Mouse (Mus musculus) cerebellum, adult 11 months (tissue): Measurements from ENCODE around the gene Hist1h2bn.
"Not testable (repeated sequence)": the region's sequence is repeated elsewhere in the genome, so short reads cannot be mapped to it uniquely, and the experiment has no call there.

ENCODE experiments used
- DNase-seq: peaks from one replicate; pipeline ENCODE4 v3.0.0; 2022

The Hist1h2bn gene

DNA sequence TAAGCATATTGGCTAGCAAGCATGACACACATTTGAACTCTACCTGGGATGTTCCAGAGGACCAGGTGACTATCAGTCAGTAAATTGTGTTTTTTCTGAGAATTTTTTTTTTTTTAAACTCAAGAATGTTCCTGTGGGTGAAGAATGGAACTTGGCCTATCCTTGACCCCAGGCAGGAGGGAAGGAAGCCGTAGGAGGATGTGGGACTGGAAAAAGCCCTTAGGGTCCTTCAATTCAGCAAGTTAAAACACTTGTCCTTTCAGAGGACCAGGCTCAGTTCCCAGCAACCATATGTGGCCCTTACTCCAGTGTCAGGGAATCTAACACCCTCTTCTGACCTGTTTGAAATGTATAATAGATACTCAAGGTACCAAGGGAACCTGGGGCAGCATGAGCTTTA, 24.4 kb upstream of the Hist1h2bn start:
- DNase-seq: no peak

DNA sequence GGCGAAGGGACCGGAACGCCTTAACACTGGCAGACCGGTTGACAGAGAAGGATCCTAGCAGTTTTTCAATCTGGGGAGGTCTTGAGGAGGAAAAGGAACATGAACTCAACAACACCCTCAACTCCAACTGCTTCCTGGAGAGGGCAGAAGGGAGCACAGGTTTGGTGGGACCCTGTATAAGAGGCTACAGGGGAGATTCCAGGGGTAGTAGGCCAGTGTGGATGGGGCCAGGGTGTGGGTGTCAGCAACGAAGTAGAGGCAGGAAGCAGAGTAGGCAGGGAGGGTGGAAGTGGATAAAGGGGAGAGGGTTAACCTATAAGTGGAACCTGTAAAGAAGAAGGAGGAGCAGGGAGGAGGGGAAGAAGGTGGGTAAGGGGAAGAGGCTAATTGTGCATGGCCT, 20.5 kb upstream of the Hist1h2bn start:
- DNase-seq: no peak

DNA sequence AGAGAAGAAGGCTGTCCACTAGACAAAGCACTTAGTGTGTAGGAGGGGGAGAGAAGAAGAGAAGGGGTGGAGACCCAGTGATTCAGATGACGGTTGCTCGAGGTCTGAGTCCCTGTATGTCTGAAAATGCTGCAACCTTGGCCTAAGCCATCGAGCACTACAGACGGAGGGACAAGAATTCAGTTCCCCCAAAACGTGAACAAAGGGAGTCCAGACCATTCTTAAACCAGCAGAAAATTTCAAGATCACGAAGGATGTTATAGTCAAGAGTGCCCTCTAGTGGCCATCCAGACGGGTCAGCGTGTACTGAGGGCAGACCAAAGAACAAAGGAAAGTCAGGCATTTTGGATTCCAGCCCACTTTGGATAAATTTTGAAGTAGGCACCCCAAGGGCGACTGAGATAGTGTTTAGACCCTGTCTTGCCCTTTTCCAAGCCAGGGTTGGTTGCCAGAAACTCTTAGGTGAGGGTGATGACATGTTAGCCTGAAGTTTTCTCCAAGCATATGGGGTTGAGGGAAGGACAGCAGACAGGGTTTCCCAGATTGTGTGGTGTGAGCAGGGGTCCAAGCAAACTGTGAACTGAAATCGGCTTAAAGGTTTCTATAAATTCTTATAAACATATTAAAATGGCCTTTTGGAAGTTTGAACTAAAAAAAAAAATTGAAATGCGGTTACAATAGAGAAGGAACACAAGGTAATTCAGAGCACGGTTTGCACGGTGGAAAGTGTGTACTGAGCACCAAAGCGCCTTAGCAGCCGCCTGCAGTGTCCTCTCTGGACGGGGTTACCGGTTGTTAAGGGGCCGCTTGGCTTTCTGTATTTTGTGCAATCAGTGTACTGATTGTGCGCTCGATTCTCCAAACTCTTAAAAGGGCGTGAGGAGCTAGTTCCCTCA, 19.7 kb upstream of the Hist1h2bn start:
- peak; percentile 69 for DNase-seq

DNA sequence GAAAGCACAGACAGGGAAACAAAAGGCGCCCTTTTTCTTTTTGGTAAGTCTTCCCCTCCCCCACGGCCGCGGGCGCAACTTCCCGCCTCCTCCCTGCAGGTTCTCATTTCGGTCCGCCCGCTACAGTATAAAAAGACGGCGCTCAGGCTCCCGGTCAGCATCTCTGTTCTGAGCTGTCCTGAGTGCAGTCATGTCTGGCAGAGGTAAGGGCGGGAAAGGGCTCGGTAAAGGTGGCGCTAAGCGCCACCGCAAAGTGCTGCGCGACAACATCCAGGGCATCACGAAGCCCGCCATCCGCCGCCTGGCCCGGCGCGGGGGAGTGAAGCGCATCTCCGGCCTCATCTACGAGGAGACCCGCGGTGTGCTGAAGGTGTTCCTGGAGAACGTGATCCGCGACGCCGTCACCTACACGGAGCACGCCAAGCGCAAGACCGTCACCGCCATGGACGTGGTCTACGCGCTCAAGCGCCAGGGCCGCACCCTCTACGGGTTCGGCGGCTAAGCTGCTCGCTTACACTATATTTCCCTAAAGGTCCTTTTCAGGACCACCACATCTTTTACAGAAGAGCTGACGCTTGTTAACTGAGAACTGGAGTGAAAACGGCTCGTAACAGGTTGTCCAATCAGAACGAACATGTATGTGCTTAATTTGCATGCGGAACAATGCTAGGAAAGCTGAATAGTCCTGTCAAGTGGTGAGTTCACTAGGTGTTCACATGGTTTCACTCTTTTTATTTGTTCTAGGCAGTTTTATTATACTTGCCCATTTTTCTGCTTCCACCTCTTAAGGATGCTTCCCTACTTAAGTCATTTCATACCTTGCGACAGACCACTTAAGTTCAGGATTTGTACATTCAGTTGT, 18.8 kb upstream of the Hist1h2bn start, which contains the start of gene Hist1h4j:
Hist1h4j (plus strand) TSS at position 159 of the 862 bp plus-strand sequence.
- DNase-seq: peak; percentile 80

DNA sequence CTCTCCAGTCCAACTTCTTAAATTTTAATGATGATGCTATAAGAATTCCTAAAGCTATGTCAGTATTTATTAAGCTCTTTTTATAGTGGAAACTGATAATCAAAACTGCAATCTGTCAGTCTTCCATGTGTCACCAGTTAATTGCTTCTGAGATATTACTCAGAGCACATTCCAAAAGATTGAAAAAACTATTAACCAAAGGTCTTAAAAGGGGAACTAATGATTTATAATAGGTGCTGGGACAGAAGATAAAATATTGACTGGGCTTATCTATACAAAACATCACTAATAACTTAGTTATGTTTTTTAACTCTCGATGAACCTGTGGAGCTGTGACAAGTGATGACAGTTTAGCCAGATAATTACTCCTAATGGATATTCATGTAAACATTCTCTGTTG, 8.9 kb upstream of the Hist1h2bn start:
- no peak for DNase-seq

DNA sequence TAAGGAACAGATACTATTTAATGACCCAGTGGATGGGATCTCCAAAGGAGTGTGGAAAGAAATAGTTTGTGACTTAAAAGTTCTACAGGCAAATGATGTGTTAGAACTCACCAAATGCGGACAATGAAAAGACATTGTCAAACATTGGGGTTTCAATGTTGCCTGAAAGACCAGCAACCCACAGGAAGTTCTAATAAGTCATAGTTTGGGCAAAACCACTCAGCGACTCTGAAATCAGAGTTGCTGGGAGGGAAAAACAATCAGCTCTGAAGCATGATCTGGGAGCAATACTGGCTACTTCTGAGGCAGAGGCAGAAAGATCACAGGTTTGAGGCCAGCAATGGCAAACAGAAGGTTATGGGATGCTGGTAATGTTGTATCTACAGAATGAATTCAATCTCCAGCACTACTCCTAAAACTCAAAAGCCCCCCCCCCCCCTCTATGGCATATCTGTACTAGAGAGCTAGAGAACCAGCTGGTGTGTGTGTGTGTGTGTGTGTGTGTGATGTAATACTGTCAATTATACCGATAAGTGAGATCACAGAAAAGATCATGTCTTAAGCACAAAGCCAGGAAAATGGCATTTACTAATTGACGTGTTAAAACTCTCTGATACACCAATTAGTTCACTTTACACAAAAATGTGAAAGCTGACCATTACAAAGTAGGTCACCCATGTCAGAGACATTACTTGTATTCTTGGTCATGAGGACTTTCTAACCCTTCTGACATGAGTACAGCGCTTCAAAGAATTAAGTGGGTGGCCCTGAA, 4.3 kb upstream of the Hist1h2bn start:
- no peak for DNase-seq

DNA sequence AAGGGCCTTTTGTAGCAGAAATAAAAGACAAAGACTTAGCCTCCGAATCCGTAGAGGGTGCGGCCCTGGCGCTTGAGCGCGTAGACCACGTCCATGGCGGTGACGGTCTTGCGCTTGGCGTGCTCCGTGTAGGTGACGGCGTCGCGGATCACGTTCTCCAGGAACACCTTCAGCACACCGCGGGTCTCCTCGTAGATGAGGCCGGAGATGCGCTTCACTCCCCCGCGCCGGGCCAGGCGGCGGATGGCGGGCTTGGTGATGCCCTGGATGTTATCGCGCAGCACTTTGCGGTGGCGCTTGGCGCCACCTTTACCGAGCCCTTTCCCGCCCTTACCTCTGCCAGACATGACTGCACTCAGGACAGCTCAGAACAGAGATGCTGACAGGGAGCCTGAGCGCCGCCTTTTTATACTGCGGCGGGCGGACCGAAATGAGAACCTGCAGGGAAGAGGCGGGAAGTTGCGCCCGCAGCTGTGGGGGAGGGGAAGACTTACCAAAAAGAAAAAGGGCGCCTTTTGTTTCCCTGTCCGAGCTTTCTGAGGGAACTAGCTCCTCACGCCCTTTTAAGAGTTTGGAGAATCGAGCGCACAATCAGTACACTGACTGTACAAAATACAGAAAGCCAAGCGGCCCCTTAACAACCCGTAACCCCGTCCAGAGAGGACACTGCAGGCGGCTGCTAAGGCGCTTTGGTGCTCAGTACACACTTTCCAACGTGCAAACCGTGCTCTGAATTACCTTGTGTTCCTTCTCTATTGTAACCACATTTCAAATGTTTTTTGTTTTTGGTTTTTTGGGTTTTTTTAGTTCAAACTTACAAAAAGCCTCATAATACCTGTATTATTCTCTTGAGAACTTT, 3.5 kb upstream of the Hist1h2bn start, which contains the start of gene Hist1h4k:
Hist1h4k (minus strand) TSS at position 347 of the 859 bp plus-strand sequence.
- peak; percentile 95 for DNase-seq

DNA sequence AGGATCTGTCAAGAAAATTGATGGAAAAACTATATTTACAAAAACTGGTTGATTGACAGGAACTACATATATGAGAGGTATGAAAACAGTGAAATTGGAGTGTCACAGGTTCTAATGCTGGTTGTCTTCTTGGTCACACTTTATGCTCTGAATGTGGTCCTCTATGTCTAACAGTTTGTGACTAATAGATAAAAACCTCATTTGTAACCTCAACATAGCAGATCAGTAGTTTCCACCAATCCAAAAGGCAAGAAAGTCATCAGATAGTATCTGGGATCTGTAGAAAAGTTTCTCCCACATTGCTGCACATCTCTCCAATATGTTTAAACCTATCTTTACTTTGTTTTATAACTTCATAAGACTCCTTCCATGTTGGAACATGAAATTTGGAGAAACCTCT, 2.5 kb upstream of the Hist1h2bn start:
- no peak for DNase-seq

DNA sequence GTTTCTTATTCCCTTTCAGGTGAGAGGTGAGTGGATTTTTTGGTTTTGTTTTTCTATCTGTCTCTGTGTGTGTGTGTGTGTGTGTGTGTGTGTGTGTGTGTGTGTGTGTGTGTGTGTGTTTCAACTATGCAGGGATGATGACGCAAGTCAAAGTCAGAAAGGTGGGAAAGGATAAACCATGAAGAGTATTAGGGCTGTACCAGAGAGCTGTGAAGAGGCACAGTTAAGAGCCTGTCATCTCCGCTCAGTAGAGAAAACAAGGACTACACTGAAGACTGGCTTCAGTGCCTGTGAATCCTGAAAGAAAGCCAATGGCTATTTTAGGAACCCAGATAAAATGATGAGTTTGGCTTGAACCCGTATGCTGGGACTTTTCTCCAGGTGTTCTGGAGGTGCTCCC, 2.1 kb upstream of the Hist1h2bn start:
- no peak for DNase-seq

DNA sequence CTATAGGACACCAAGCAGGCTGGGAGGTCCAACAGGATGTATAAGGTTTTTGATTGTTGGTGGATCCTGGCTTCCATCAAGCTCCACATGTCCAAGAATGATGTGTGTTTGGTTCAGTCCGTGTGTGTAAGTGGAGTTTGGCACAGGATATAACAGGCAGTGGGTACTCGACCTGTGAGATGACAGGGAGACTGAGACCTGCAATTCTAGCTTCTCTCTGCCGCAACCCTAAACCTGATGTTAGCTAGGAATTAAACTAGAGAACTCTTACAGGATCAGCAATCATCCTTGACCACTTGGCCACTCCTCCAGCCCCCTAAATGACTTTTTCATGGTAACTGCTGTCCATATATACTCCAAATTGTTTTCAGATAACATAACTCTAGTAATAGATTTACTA, 1.6 kb upstream of the Hist1h2bn start:
- no peak for DNase-seq

DNA sequence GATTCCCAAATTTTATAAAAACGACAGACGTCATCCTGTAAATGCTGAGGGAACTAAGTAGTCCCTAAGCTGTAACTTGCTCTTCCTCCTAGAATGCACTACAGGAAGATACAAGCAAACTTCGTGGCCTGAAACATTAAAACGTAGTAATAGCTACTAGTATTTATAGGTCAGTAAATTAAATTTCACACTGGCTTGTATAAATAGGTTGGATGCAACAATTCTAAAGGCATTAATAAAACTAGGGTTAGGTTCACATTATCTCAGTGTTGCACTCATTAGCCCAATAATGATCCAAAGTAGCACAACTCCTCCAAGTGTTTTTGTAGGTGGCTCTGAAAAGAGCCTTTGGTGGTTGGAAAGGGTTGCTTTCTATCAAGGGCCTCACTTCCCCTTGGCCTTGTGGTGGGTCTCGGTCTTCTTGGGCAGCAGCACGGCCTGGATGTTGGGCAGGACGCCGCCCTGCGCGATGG, 836 bp upstream of the Hist1h2bn start:
- DNase-seq: no peak

DNA sequence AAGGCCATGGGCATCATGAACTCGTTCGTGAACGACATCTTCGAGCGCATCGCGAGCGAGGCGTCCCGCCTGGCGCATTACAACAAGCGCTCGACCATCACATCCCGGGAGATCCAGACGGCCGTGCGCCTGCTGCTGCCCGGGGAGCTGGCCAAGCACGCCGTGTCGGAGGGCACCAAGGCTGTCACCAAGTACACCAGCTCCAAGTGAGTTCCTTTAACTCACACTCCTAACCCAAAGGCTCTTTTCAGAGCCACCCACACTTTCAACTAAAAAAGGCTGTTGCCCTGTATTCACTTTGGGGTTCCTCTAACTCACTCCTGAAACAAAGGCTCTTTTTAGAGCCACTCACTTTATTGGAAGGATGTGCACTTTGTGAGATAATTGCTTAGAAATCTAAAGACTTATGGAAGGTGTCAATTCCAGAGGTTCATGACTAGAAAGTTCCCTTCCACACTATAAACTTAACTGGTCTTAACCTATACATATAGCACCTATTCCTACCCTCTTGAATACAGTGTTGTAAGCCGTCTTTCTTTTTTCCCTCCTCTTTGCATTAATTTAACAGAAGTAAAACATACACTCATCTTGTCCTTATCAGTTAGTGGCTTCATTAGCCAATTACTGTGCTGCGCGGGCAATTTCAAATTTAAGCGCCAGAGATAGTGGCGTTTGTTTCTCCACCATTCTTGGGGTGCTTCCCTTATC, 525 bp downstream of the Hist1h2bn start:
- not testable (repeated sequence) for DNase-seq

DNA sequence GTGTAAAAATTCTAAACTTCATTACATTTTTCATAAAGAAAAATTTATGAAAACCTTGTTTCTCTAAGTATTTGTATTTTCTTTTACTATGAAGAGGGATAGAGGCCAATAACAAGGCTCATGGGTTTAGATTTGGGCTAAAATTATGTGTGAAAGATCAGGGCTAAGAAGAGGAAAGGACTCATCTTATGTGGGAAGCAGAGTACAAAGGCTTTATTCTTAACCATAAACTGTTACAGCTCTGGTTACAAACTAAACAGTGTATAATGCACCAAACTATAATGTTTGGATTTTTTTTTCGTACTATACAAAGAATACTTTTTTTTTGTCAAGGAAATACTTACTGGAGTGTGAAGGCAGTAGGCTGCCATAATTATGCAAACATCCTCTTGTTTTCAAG, 1.8 kb downstream of the Hist1h2bn start:
- no peak for DNase-seq

DNA sequence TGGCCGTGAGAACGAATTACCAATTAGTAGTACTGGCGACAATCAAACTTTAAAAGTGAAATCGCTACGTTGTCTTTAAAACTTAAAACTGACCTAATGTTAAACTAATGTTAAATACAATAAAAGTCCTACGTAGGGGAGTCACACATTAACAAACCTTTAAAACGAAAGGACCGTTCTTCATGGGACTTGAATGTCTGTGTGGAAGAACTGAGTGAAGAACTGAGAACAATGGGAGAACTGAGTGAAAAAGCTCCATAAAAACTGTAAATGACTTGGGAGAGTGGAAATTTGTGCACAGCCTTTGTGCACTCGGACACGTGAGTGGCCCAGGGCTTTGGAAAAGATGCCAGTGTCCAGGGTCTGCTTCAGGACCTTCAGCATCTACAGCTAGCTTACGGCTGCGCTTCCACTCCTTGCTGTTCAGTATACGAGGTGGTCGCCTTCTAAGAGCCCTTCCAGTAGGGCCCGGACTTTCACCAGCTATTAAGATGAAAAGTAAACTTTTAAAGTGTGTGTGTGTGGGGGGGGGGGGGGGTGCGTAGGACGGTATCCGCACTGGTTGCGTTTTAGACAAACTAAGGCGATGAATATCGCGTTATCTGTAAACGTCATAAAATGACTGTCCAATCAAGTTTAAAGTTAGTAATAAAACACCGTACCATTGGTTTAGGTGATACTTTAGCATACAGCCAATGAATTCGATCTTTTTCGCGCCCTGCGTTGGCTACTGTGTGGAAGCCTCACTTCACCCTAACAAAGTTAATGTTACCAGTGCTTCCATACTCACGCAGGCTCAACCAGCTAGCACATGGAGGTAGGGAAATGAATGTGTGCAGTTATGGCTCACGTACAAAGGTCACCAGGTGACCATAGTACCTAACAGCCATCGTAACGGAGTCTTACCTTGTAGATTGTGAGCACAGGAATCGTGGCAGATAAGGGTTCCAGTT, 25.2 kb downstream of the Hist1h2bn start:
- DNase-seq: peak; percentile 57

DNA sequence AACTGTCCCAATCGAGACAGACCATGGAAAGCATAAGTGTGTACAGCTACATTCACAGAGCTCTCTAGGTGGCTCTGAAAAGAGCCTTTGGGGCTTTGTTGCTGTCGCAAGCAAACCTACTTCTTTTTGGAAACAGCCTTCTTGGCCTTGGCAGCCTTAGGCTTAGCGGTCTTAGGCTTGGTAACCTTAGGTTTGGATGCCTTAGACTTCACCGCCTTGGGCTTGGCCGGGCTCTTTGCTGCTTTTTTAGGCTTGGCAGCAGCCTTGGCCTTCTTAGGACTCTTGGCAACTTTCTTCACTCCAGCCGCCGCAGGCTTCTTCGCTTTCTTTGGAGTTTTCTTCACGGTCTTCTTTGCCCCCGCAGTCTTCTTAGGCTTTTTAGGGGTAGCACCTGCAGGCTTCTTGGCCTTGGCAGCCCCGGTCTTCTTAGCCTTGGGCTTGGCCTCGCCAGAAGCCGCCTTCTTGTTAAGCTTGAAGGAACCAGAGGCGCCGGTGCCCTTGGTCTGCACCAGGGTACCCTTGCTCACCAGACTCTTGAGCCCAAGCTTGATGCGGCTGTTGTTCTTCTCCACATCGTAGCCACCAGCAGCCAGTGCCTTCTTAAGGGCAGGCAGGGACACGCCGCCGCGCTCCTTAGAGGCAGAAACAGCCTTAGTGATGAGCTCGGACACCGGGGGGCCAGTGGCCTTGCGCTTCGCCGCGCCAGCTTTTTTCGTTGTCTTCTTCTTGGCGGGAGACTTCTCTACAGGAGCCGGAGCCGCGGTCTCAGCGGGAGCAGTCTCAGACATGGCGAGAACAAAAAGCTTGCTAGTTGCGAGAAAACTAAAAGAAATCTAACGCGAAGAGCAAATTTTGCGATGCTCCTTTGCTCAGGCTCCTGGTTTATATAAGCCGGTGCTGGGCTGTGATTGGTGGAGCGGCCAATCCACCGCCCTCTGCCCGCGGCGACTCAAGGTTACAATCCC, 26.1 kb downstream of the Hist1h2bn start, which contains the start of gene Hist1h1b:
Hist1h1b (minus strand) TSS at position 859 of the 965 bp plus-strand sequence.
- peak; percentile 72 for DNase-seq

DNA sequence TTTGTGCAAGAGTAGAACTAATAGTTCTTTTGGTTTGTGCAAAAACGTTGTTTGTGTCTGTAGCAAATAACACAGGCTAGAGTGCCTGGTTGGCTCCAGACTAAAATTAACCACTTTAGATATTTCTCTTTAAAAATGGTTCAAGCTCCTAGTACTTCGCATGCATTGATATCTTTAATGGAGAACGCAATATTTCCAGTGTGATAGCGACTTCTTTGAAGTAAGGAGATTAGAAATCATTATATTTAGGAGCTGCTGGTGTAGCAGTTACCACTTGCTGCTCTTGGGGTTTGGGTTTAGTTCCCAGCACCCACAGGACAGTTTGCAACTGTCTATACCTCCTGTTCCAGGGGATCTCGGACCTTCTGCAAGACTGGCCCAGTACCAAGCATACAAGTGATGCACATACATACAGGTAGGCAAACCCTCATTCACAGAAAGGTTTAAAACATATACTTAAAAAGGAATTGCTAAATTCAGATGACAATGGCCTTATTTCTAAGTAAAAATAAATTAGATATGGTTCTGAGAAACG, 27.2 kb downstream of the Hist1h2bn start:
- no peak for DNase-seq

DNA sequence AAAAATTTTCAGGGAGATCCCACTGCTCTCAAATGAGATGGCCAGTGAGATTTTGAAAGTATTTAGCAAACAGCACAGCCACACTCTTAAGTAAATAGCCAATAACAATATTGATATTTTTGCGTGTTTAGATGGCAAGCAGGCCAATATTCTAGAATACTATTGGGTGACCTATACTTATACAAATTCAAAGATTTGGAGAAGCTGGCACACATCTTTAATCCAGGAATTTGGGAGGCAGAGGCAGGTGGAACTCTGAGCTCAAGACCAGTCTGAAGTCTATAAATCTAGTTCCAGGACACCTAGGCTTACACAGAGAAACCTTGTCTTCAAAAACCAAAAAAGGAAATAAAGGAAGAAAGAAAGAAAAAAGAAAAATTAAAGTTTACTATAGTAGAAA, 27.7 kb downstream of the Hist1h2bn start:
- DNase-seq: no peak
